Mouse (Mus musculus) Patski (cell line): ENCODE results near the gene Ppp1cc. TPM values are rescaled to one million over a fixed set of nuclear protein-coding genes. Genes with fewer than 3 reads are reported as not detected.

Source experiments
- ATAC-seq: fragments of 100-300 bp; one replicate; pipeline ENCODE4 v1.8.0; 2021
- CTCF ChIA-PET: fragments of 350-600 bp; sonication (Branson Sonifier 250); formaldehyde crosslinking; loops from one replicate; lab custom pipeline; 2022; ENCODE audit warnings: inconsistent platforms; lab: Charles Lee
- POLR2A ChIA-PET: fragments of 350-600 bp; sonication (Branson Sonifier 250); formaldehyde crosslinking; loops from one replicate; lab custom pipeline; 2022; ENCODE audit warnings: antibody characterized with exemption, inconsistent platforms; lab: Charles Lee
- DNase-seq: peaks from one replicate; pipeline ENCODE4 v3.0.0-alpha.2; 2011; ENCODE audit warnings: low read depth, low spot score
- H3K27me3 ChIP-seq: fragments of 371-371 bp; one replicate; pipeline ENCODE4 v1.5.1; 2021
- CTCF ChIP-seq: fragments of 100-300 bp; IDR thresholded peaks from one replicate; pipeline ENCODE4 v1.5.1; 2021
- in situ Hi-C: fragments of 300-500 bp; cut with MboI; formaldehyde crosslinking; loops from 3 replicates; pipeline ENCODE4 v1.11.1; 2018; ENCODE audit warnings: low pct_unique_long_range_greater_than_20kb, mixed read lengths
- polyA plus RNA-seq: library from polyadenylated mRNA; unstranded; gene quantifications from one replicate; pipeline ENCODE4 v1.2.3, GENCODE M21; 2021

The Ppp1cc gene
- polyA plus RNA-seq, result 195 TPM

DNA sequence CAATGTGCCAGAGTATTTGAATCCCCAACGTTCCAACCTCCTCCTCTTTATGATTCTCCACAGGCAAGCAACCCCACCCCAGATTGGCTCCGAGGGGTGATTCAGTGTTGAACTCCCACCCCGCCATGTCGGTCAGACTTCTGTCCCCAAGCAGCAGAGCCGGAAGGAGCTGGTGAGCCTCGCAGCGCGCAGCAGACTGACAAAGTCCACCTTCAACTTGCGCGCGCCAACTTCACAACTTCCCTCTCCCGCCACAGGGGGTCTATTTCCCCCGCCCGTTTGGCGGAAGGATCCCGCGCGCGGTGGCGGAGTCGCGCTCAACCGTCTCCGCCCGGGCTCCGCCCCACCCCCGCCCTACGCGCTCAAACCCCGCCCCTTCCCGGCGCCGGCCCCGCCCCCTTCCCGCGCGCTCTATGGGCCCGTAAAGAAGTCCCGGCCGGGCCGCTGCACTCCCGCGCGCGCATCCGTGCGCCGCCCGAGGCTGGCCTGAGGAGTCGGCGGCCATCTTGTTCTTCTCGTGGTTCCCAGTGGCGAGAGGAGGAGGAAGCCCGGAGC is at the start of gene Ppp1cc:
TSS of gene Ppp1cc (plus strand) at position 452 of the 555 bp plus-strand sequence.
- in situ Hi-C loops, result loop anchor here (25.0 kb wide), 1 partner anchor 979 kb away; the partner anchor contains the start of genes Rhof and Setd1b
- ChIA-PET POLR2A (interaction anchor here (0.9 to 1.4 kb wide), 2 partner anchors 11 to 17 kb away, joined by 3 read pairs; no protein-coding TSS in a partner anchor), CTCF (no interaction called here)
- no peaks in the 10 kb centered on the region for H3K27me3 ChIP-seq
- no peak for TF ChIP-seq CTCF
- peak; percentile 68 for ATAC-seq
- peak; percentile 46 for DNase-seq

DNA sequence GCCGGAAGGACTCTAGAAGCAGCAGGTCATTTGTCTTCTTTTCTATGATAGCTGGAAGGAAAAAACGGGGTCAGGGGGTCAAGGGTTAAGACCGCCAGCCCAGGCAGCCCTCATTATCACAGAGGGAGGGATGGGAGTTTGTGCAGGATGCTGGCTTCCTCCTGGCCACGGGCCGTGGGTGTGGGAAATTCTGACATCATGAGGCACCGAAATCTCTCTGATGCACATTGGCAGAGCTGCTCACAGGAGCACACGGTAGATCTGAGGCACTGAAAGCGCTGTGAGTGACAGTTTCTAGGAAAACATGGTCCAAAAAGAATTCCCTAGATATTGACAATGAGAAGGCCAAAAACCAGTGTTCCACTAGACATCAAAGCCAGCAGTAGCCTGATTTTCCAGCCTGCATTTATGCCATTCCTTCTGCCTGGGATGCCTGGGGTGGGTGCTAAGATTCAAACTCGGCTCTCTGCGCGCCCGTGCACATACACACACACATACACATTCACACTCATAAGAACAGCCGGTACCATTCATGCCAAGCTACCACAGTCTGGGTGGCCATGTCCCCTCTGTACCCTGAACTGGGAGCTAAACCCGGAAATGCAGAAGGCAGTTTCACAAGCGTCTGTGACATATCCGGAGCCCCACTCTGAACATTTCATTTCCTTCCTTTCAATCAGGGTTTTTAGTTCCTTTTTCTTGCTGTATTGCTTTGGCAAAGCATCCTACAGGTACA is 48.6 kb upstream of the Ppp1cc start:
- no peak for ATAC-seq
- in situ Hi-C loops, result no loop called here
- TF ChIP-seq CTCF, result no peak
- ChIA-PET POLR2A (no interaction called here), CTCF (no interaction called here)
- DNase-seq, result no peak
- peaks cover 20% of the 10 kb centered on the region for H3K27me3 ChIP-seq

DNA sequence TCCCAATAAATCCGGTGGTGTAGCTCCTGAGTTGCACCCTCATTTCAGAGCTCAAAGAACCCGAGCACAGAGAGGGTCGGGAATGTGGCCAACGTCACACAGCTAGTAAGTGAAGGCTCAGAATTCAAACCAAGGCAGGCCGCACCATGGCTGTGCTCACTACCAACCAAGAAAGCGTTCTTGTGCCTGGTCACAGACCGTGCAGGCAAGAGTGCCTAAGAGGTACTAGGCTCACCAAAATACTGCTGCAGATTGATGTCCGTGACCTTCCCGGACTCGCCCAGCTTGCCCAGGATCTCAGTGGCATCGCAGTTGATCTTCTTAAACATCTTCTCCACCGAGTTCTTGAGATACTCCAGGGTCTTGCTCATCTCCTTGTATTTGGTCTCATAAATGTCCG is 47.5 kb upstream of the Ppp1cc start:
- ATAC-seq (no peak), DNase-seq (no peak)
- ChIA-PET POLR2A (no interaction called here), CTCF (no interaction called here)
- peaks cover 15% of the 10 kb centered on the region for H3K27me3 ChIP-seq
- TF ChIP-seq CTCF, result no peak
- in situ Hi-C loops, result no loop called here

GRCm38 (mm10) chr5:122111091-122111932 is 46.8 kb upstream of the Ppp1cc start:
- H3K27me3 ChIP-seq, result peaks cover 15% of the 10 kb centered on the region
- ATAC-seq, result no peak
- no peak for DNase-seq

DNA sequence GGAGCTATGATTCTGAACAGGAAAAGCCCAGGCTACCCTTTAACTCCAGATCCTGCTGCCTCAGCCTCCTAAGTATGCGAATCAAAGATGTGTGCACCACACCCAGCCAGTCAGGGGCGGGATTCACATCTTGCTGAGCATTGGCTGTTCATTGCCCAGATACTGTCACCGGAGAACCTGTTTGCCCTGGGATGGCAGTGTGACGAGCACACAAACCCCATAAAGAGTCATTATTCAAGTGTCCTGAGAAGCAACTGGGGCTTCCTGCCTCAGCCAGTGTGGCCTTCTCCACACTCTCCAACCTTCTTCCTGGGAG is 46.2 kb upstream of the Ppp1cc start:
- in situ Hi-C loops, result no loop called here
- ATAC-seq (no peak), DNase-seq (no peak)
- H3K27me3 ChIP-seq, result peaks cover 15% of the 10 kb centered on the region
- POLR2A ChIA-PET, result no interaction called here
- TF ChIP-seq CTCF, result no peak
- CTCF ChIA-PET, result no interaction called here

More at GRCm38 (mm10) chr5:122111091-122111932, 46.8 kb upstream of the Ppp1cc start:
- ChIA-PET POLR2A (no interaction called here), CTCF (no interaction called here)
- no peak for TF ChIP-seq CTCF
- in situ Hi-C loops, result no loop called here

DNA sequence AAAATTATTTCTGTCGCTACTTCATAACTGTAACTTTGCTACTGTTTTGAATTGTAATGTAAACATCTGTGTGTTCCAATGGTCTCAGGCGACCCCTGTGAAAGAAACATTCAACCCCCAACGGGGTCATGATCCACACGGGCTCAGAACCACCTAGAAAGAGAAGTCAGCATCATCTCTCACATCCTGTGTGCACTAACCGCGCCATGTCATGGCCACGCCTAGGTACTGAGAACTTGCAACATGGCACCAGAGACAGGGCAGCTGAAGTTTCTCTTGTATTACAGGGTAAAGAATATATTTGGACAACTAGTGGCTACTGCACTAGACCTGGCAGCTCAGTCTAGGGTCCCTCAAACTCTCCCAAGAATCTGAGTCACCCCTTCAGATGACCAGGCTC is 44.6 kb upstream of the Ppp1cc start:
- in situ Hi-C loops, result no loop called here
- ATAC-seq (no peak), DNase-seq (no peak)
- H3K27me3 ChIP-seq, result peaks cover 15% of the 10 kb centered on the region
- TF ChIP-seq CTCF, result no peak
- ChIA-PET POLR2A (no interaction called here), CTCF (no interaction called here)

- ATAC-seq, result no peak
- ChIA-PET CTCF (interaction anchor here (2.3 kb wide), 1 partner anchor 10 kb away, joined by 7 read pairs; no protein-coding TSS in a partner anchor), POLR2A (no interaction called here)
- TF ChIP-seq CTCF, result peak; percentile 90
- peaks cover 11% of the 10 kb centered on the region for H3K27me3 ChIP-seq
- in situ Hi-C loops, result no loop called here
- DNase-seq, result no peak
Observed at GRCm38 (mm10) chr5:122114176-122114575, 43.9 kb upstream of the Ppp1cc start.

GRCm38 (mm10) chr5:122115266-122115763 is 42.8 kb upstream of the Ppp1cc start:
- in situ Hi-C loops, result no loop called here
- DNase-seq (no peak), ATAC-seq (no peak)
- H3K27me3 ChIP-seq, result peaks cover 3% of the 10 kb centered on the region
- TF ChIP-seq CTCF, result no peak
- POLR2A ChIA-PET, result no interaction called here
- CTCF ChIA-PET, result interaction anchor here (2.3 kb wide), 1 partner anchor 12 kb away, joined by 7 read pairs; no protein-coding TSS in a partner anchor

- H3K27me3 ChIP-seq, result no peaks in the 10 kb centered on the region
- peak; percentile 66 for TF ChIP-seq CTCF
- in situ Hi-C loops, result no loop called here
- POLR2A ChIA-PET, result no interaction called here
- DNase-seq (no peak), ATAC-seq (no peak)
- CTCF ChIA-PET, result interaction anchor here (2.3 kb wide), 1 partner anchor 12 kb away, joined by 7 read pairs; no protein-coding TSS in a partner anchor
Observed at GRCm38 (mm10) chr5:122116243-122116642, 41.8 kb upstream of the Ppp1cc start.

- in situ Hi-C loops, result loop anchor here (10.0 kb wide), 2 partner anchors 60 to 220 kb away; no protein-coding TSS in a partner anchor
- POLR2A ChIA-PET, result no interaction called here
- CTCF ChIA-PET, result no interaction called here
- no peak for TF ChIP-seq CTCF
- peaks cover 2% of the 10 kb centered on the region for H3K27me3 ChIP-seq
- DNase-seq (no peak), ATAC-seq (no peak)
Observed at GRCm38 (mm10) chr5:122125211-122125760, 32.8 kb upstream of the Ppp1cc start.
